Mouse (Mus musculus) granulocyte monocyte progenitor cell, adult 5-6 weeks (primary cell): ENCODE data around the gene Sertad2. TPM values are rescaled to one million over a fixed set of nuclear protein-coding genes. Genes with fewer than 3 reads are reported as not detected.
A peak's percentile ranks its signal among the peaks of the same experiment; 100 is the strongest.

ENCODE experiments used
- ATAC-seq: replicated peaks from 2 replicates; pipeline ENCODE4 v1.8.0; 2016; ENCODE audit warnings: mild to moderate bottlenecking, moderate TSS enrichment, inconsistent platforms; ENCODE audit not compliant: poor library complexity, severe bottlenecking
- total RNA-seq, 2 experiments: library from RNA; stranded (forward) in 1 of 2; stranded (reverse) in 1 of 2; fragments of 200-712, 200-1000 nt in 1 of 2; fragments of >200 nt in 1 of 2; fragmentation: Nextera tagmentation in 1 of 2; gene quantifications; 2 replicates each; pipeline ENCODE4 v1.2.3; 2014 to 2017

The Sertad2 gene
- total RNA-seq, 2 experiments from 2014 or later, result 5.7 to 9.3 TPM

DNA sequence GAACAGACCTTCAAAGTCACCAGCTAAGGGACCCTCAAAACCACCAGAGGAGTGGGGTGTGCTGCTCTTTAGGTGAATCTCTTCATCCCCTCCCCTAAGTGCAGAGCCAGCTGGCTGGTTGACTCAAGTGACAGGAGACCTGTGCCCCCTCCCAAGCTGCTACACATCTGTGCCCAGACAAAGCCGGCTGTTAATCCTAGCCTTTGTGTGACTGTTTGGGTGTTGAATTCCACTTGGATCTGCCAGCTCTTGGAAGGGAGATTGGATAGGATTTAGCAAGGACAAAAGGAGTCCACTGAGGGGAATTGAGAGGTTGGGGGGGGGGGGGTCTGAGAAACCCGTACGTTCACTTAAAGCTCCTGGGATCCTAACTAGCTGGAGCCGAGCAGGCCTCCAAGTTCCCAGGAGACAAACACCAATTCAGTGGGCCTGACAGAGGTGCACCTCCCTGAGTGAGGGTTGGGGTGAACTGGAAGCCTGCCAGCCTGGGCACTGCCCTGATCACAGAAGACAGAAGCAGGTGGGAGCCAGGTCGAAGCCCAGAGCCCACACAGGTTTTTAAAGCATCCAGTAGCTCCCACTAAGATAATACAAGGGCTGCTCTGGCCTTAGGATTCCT is 120.6 kb downstream of the Sertad2 start:
- no peak for ATAC-seq

DNA sequence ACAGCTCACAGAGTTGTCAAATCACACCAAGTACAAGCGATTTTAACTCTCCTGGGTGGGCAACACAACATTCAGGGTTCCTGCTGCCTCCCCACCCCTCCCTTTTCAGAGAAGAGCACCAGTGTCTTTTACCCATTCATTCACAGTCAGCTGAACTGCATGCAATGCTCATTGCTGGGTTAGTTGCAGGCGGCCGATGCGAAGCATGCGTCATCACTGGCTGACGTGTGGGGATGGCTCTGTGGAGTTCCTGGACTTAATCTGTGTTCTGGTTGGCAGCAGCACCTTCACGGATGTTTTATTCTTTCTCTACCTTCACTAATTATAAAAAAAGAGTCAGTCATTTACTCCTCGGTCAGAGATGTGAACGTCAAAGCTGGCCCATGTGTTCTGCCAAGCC is 121.8 kb downstream of the Sertad2 start:
- ATAC-seq, result no peak

DNA sequence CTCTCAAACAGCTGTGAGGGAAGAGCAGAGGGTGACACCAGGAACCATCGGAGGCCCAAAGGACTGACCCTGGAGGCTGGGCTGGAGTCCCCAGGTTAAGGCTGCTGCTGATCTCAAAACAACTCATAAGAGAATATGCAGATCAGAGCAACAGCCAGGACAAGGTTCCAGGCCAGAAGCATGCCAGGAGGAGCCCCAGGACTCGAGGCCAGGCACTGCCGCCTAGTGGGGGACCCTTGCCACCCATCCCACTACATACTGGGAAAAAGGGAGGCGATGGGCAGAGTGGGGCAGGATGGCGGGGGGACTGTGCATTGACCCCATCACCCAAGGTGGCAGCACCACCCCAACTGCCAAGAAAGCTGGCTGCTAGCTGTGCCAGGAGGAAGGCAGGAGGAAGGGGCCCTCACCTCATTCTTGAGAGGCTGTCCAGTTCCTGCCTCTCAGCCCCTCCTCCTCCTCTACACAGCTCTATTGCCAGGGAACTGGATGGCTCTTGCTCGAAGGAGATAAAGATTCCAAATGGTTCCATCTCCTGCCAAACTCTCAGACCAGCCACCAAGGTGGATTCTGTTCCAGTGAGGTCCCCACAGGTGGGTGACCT is 128.8 kb downstream of the Sertad2 start:
- peak; percentile 42; the same call in 1 of the 2 replicates for ATAC-seq

GRCm38 (mm10) chr11:20672513-20672912 is 129.5 kb downstream of the Sertad2 start:
- ATAC-seq, result no peak

- no peak for ATAC-seq
Measured at GRCm38 (mm10) chr11:20679396-20679795, 136.3 kb downstream of the Sertad2 start.

GRCm38 (mm10) chr11:20680781-20681180 is 137.7 kb downstream of the Sertad2 start:
- no peak for ATAC-seq

GRCm38 (mm10) chr11:20681679-20682078 is 138.6 kb downstream of the Sertad2 start:
- no peak for ATAC-seq

GRCm38 (mm10) chr11:20691000-20691399 is 147.9 kb downstream of the Sertad2 start:
- ATAC-seq, result peak; percentile 83

Other genes starting within 250 kb of the Sertad2 start
- gene Slc1a4, start 210.5 kb upstream of the Sertad2 start, total RNA-seq (2014; fragmentation: Nextera tagmentation), result 0.73 and 1.2 TPM in 2 replicates
- gene Slc1a4, start 210.5 kb upstream of the Sertad2 start, total RNA-seq (2017), result 0.36 and 0.47 TPM in 2 replicates
- 47.8 and 58.4 TPM in 2 replicates for gene Aftph, start 198.3 kb downstream of the Sertad2 start, total RNA-seq (2014; fragmentation: Nextera tagmentation)
- 44.6 and 50.5 TPM in 2 replicates for gene Aftph, start 198.3 kb downstream of the Sertad2 start, total RNA-seq (2017)